Mouse (Mus musculus): ENCODE data around the gene Cc2d2b. TPM values are rescaled to one million over a fixed set of nuclear protein-coding genes. Genes with fewer than 3 reads are reported as not detected.

The Cc2d2b gene
- 4.7 and 5.7 TPM in 2 replicates for total RNA-seq (2017)

- ATAC-seq (replicated peaks in 1 of 2; ENCODE audit: insufficient read depth in 1 of 2, low FRiP score in 2 of 2, low TSS enrichment in 1 of 2, low read depth in 1 of 2, poor library complexity in 2 of 2, severe bottlenecking in 2 of 2), result no peak
These were observed at the start of gene Cc2d2b for GRCm38 (mm10) chr19:40748559-40748958. Cc2d2b (plus strand) TSS chr19:40748753.

- ATAC-seq (replicated peaks in 1 of 2; ENCODE audit: insufficient read depth in 1 of 2, low FRiP score in 2 of 2, low TSS enrichment in 1 of 2, low read depth in 1 of 2, poor library complexity in 2 of 2, severe bottlenecking in 2 of 2), result no peak
These were observed 48.7 kb upstream of the Cc2d2b start for GRCm38 (mm10) chr19:40699816-40700215.

GRCm38 (mm10) chr19:40702406-40702805 lies 46.1 kb upstream of the Cc2d2b start:
- no peak for ATAC-seq (replicated peaks in 1 of 2; ENCODE audit: insufficient read depth in 1 of 2, low FRiP score in 2 of 2, low TSS enrichment in 1 of 2, low read depth in 1 of 2, poor library complexity in 2 of 2, severe bottlenecking in 2 of 2)

- no peak for ATAC-seq (replicated peaks in 1 of 2; ENCODE audit: insufficient read depth in 1 of 2, low FRiP score in 2 of 2, low TSS enrichment in 1 of 2, low read depth in 1 of 2, poor library complexity in 2 of 2, severe bottlenecking in 2 of 2)
These were observed 35.5 kb upstream of the Cc2d2b start for GRCm38 (mm10) chr19:40712889-40713628.

GRCm38 (mm10) chr19:40714700-40715099 lies 33.9 kb upstream of the Cc2d2b start:
- no peak for ATAC-seq (replicated peaks in 1 of 2; ENCODE audit: insufficient read depth in 1 of 2, low FRiP score in 2 of 2, low TSS enrichment in 1 of 2, low read depth in 1 of 2, poor library complexity in 2 of 2, severe bottlenecking in 2 of 2)

- no peak for ATAC-seq (replicated peaks in 1 of 2; ENCODE audit: insufficient read depth in 1 of 2, low FRiP score in 2 of 2, low TSS enrichment in 1 of 2, low read depth in 1 of 2, poor library complexity in 2 of 2, severe bottlenecking in 2 of 2)
These were observed 31.6 kb upstream of the Cc2d2b start for GRCm38 (mm10) chr19:40716981-40717380.

GRCm38 (mm10) chr19:40719439-40720105 lies 29.0 kb upstream of the Cc2d2b start:
- ATAC-seq (replicated peaks in 1 of 2; ENCODE audit: insufficient read depth in 1 of 2, low FRiP score in 2 of 2, low TSS enrichment in 1 of 2, low read depth in 1 of 2, poor library complexity in 2 of 2, severe bottlenecking in 2 of 2), result no peak

- ATAC-seq (replicated peaks in 1 of 2; ENCODE audit: insufficient read depth in 1 of 2, low FRiP score in 2 of 2, low TSS enrichment in 1 of 2, low read depth in 1 of 2, poor library complexity in 2 of 2, severe bottlenecking in 2 of 2), result no peak
These were observed 28.2 kb upstream of the Cc2d2b start for GRCm38 (mm10) chr19:40720381-40720780.

GRCm38 (mm10) chr19:40722137-40723038 lies 26.2 kb upstream of the Cc2d2b start:
- peak; percentile 78 to 83 for ATAC-seq (replicated peaks in 1 of 2; ENCODE audit: insufficient read depth in 1 of 2, low FRiP score in 2 of 2, low TSS enrichment in 1 of 2, low read depth in 1 of 2, poor library complexity in 2 of 2, severe bottlenecking in 2 of 2)

GRCm38 (mm10) chr19:40723516-40723915 lies 25.0 kb upstream of the Cc2d2b start:
- no peak for ATAC-seq (replicated peaks in 1 of 2; ENCODE audit: insufficient read depth in 1 of 2, low FRiP score in 2 of 2, low TSS enrichment in 1 of 2, low read depth in 1 of 2, poor library complexity in 2 of 2, severe bottlenecking in 2 of 2)

- no peak for ATAC-seq (replicated peaks in 1 of 2; ENCODE audit: insufficient read depth in 1 of 2, low FRiP score in 2 of 2, low TSS enrichment in 1 of 2, low read depth in 1 of 2, poor library complexity in 2 of 2, severe bottlenecking in 2 of 2)
These were observed 22.4 kb upstream of the Cc2d2b start for GRCm38 (mm10) chr19:40726148-40726547.

GRCm38 (mm10) chr19:40726614-40727013 lies 21.9 kb upstream of the Cc2d2b start:
- ATAC-seq (replicated peaks in 1 of 2; ENCODE audit: insufficient read depth in 1 of 2, low FRiP score in 2 of 2, low TSS enrichment in 1 of 2, low read depth in 1 of 2, poor library complexity in 2 of 2, severe bottlenecking in 2 of 2), result no peak

- ATAC-seq (replicated peaks in 1 of 2; ENCODE audit: insufficient read depth in 1 of 2, low FRiP score in 2 of 2, low TSS enrichment in 1 of 2, low read depth in 1 of 2, poor library complexity in 2 of 2, severe bottlenecking in 2 of 2), result no peak
These were observed 20.3 kb upstream of the Cc2d2b start for GRCm38 (mm10) chr19:40728213-40728612.

GRCm38 (mm10) chr19:40728732-40729420 lies 19.7 kb upstream of the Cc2d2b start:
- peak; percentile 74 for ATAC-seq (replicated peaks in 1 of 2; ENCODE audit: insufficient read depth in 1 of 2, low FRiP score in 2 of 2, low TSS enrichment in 1 of 2, low read depth in 1 of 2, poor library complexity in 2 of 2, severe bottlenecking in 2 of 2)

GRCm38 (mm10) chr19:40733409-40733808 lies 15.1 kb upstream of the Cc2d2b start:
- no peak for ATAC-seq (replicated peaks in 1 of 2; ENCODE audit: insufficient read depth in 1 of 2, low FRiP score in 2 of 2, low TSS enrichment in 1 of 2, low read depth in 1 of 2, poor library complexity in 2 of 2, severe bottlenecking in 2 of 2)

- ATAC-seq (replicated peaks in 1 of 2; ENCODE audit: insufficient read depth in 1 of 2, low FRiP score in 2 of 2, low TSS enrichment in 1 of 2, low read depth in 1 of 2, poor library complexity in 2 of 2, severe bottlenecking in 2 of 2), result no peak
These were observed 14.7 kb upstream of the Cc2d2b start for GRCm38 (mm10) chr19:40733849-40734248.
